Mouse (Mus musculus) testis, adult 2 months (tissue): ENCODE measurements around the gene Srsf4.

Experiments used
- CTCF ChIP-seq: fragments of 200-500 bp; IDR thresholded peaks from 2 replicates; pipeline ENCODE4 v1.5.1; 2012; ENCODE audit warnings: low read depth, mild to moderate bottlenecking, inconsistent platforms, low read length, moderate library complexity; ENCODE audit not compliant: control insufficient read depth, insufficient read depth, insufficient replicate concordance
- POLR2A ChIP-seq: fragments of 200-500 bp; IDR thresholded peaks from 2 replicates; pipeline ENCODE4 v1.6.1; 2012; ENCODE audit warnings: low read depth, mild to moderate bottlenecking, inconsistent platforms, low read length, moderate library complexity; ENCODE audit not compliant: control insufficient read depth

DNA sequence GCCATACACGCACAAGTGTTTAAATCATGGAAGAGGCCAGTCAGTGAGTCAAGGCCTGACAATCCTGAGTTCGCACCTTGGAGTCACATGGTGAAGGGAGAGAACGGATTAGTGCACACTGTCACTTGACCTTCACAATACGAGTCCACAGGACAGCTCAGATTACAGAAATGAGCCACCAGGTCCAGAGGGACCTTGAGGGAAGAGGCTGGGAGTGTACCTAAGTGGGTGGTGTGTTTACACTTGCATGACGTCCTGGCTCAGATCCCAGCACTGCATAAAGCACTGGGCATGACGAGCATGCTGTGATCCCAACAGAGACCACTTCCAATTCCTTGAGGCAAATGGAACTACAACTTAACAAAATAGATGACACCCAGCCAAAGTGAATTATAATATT lies 33.0 kb downstream of the Srsf4 start:
- TF ChIP-seq POLR2A (no peak), CTCF (no peak)
